Mouse (Mus musculus) stomach, postnatal 0 days (tissue): ENCODE data around the gene Dynll2.

Source experiments
- CTCF ChIP-seq: IDR thresholded peaks from 2 replicates; pipeline ENCODE4 v1.5.1; 2016; ENCODE audit warnings: antibody characterized with exemption, low read depth, mild to moderate bottlenecking, moderate library complexity
- EP300 ChIP-seq: optimal IDR thresholded peaks from 2 replicates; pipeline ENCODE3; 2016; ENCODE audit warnings: antibody characterized with exemption

- no peak for TF ChIP-seq CTCF
- TF ChIP-seq EP300, result no peak
These were observed at the start of gene Dynll2 for GRCm38 (mm10) chr11:87986831-87987793.
